Mouse (Mus musculus): ENCODE results near the gene Cryba1. TPM values are rescaled to one million over a fixed set of nuclear protein-coding genes. Genes with fewer than 3 reads are reported as not detected.

Gene Cryba1
- polyA plus RNA-seq, 1 experiment from 2014 or later, result not detected

GRCm38 (mm10) chr11:77743966-77744365 is 18.9 kb upstream of the Cryba1 start:
- no peak overlapping the region for H3K9ac ChIP-seq (replicated peaks; ENCODE audit: low read depth, low read length)
- no peaks in the 10 kb centered on the region for H3K36me3 ChIP-seq (ENCODE audit: control insufficient read depth, insufficient read depth, low read length)
- WGBS, result 29% methylated on average over 6 of the region's 6 CpGs
- H3K4me1 ChIP-seq (ENCODE audit: control insufficient read depth, insufficient read depth, low read length), result no peaks in the 10 kb centered on the region
- H3K27me3 ChIP-seq (ENCODE audit: control insufficient read depth, insufficient read depth, low read length), result no peaks in the 10 kb centered on the region
- H3K4me3 ChIP-seq (ENCODE audit: low read depth, low read length), result no peak overlapping the region
- ATAC-seq (ENCODE audit: insufficient number of reproducible peaks, insufficient read depth, low FRiP score, low read depth), result no peak
- H3K27ac ChIP-seq (ENCODE audit: low read length), result no peak overlapping the region
- no peaks in the 10 kb centered on the region for H3K9me3 ChIP-seq (ENCODE audit: control insufficient read depth, low read depth, low read length)
- H3K4me2 ChIP-seq (replicated peaks; ENCODE audit: low read depth, low read length), result no peak overlapping the region

- Histone ChIP-seq H3K27ac (ENCODE audit: low read length) (no peak overlapping the region), H3K27me3 (ENCODE audit: control insufficient read depth, insufficient read depth, low read length) (no peaks in the 10 kb centered on the region), H3K9ac (replicated peaks; ENCODE audit: low read depth, low read length) (no peak overlapping the region), H3K4me2 (replicated peaks; ENCODE audit: low read depth, low read length) (no peak overlapping the region), H3K36me3 (ENCODE audit: control insufficient read depth, insufficient read depth, low read length) (no peaks in the 10 kb centered on the region), H3K4me1 (ENCODE audit: control insufficient read depth, insufficient read depth, low read length) (no peaks in the 10 kb centered on the region), H3K9me3 (ENCODE audit: control insufficient read depth, low read depth, low read length) (no peaks in the 10 kb centered on the region), H3K4me3 (ENCODE audit: low read depth, low read length) (no peak overlapping the region)
- ATAC-seq (ENCODE audit: insufficient number of reproducible peaks, insufficient read depth, low FRiP score, low read depth), result no peak
- 46% methylated on average over 7 of the region's 7 CpGs for WGBS
These were observed 13.5 kb upstream of the Cryba1 start for GRCm38 (mm10) chr11:77738555-77738954.

- Histone ChIP-seq H3K27me3 (ENCODE audit: control insufficient read depth, insufficient read depth, low read length) (no peaks in the 10 kb centered on the region), H3K9me3 (ENCODE audit: control insufficient read depth, low read depth, low read length) (no peaks in the 10 kb centered on the region), H3K4me2 (replicated peaks; ENCODE audit: low read depth, low read length) (no peak overlapping the region), H3K27ac (ENCODE audit: low read length) (no peak overlapping the region), H3K4me3 (ENCODE audit: low read depth, low read length) (no peak overlapping the region), H3K36me3 (ENCODE audit: control insufficient read depth, insufficient read depth, low read length) (no peaks in the 10 kb centered on the region), H3K4me1 (ENCODE audit: control insufficient read depth, insufficient read depth, low read length) (no peaks in the 10 kb centered on the region), H3K9ac (replicated peaks; ENCODE audit: low read depth, low read length) (no peak overlapping the region)
- WGBS, result under 1% methylated on average over 6 of the region's 6 CpGs
- no peak for ATAC-seq (ENCODE audit: insufficient number of reproducible peaks, insufficient read depth, low FRiP score, low read depth)
These were observed 12.2 kb upstream of the Cryba1 start for GRCm38 (mm10) chr11:77737289-77737688.

GRCm38 (mm10) chr11:77728587-77728986 is 3.5 kb upstream of the Cryba1 start:
- no peaks in the 10 kb centered on the region for H3K36me3 ChIP-seq (ENCODE audit: control insufficient read depth, insufficient read depth, low read length)

GRCm38 (mm10) chr11:77724766-77725165 is 317 bp downstream of the Cryba1 start:
- Histone ChIP-seq H3K27me3 (ENCODE audit: control insufficient read depth, insufficient read depth, low read length) (no peaks in the 10 kb centered on the region), H3K9me3 (ENCODE audit: control insufficient read depth, low read depth, low read length) (no peaks in the 10 kb centered on the region), H3K36me3 (ENCODE audit: control insufficient read depth, insufficient read depth, low read length) (no peaks in the 10 kb centered on the region), H3K4me3 (ENCODE audit: low read depth, low read length) (no peak overlapping the region), H3K27ac (ENCODE audit: low read length) (no peak overlapping the region), H3K4me1 (ENCODE audit: control insufficient read depth, insufficient read depth, low read length) (no peaks in the 10 kb centered on the region), H3K9ac (replicated peaks; ENCODE audit: low read depth, low read length) (no peak overlapping the region), H3K4me2 (replicated peaks; ENCODE audit: low read depth, low read length) (no peak overlapping the region)
- ATAC-seq (ENCODE audit: insufficient number of reproducible peaks, insufficient read depth, low FRiP score, low read depth), result no peak
- 75% methylated on average over 7 of the region's 7 CpGs for WGBS

More at GRCm38 (mm10) chr11:77728587-77728986, 3.5 kb upstream of the Cryba1 start:
- 69% methylated on average over 2 of the region's 2 CpGs for WGBS
- H3K4me2 ChIP-seq (replicated peaks; ENCODE audit: low read depth, low read length), result no peak overlapping the region
- H3K4me3 ChIP-seq (ENCODE audit: low read depth, low read length), result no peak overlapping the region
- ATAC-seq (ENCODE audit: insufficient number of reproducible peaks, insufficient read depth, low FRiP score, low read depth), result no peak
- no peaks in the 10 kb centered on the region for H3K27me3 ChIP-seq (ENCODE audit: control insufficient read depth, insufficient read depth, low read length)
- no peaks in the 10 kb centered on the region for H3K9me3 ChIP-seq (ENCODE audit: control insufficient read depth, low read depth, low read length)
- no peaks in the 10 kb centered on the region for H3K4me1 ChIP-seq (ENCODE audit: control insufficient read depth, insufficient read depth, low read length)
- no peak overlapping the region for H3K27ac ChIP-seq (ENCODE audit: low read length)
- no peak overlapping the region for H3K9ac ChIP-seq (replicated peaks; ENCODE audit: low read depth, low read length)

GRCm38 (mm10) chr11:77721389-77721788 is 3.7 kb downstream of the Cryba1 start:
- Histone ChIP-seq H3K27me3 (ENCODE audit: control insufficient read depth, insufficient read depth, low read length) (no peaks in the 10 kb centered on the region), H3K9ac (replicated peaks; ENCODE audit: low read depth, low read length) (no peak overlapping the region), H3K4me1 (ENCODE audit: control insufficient read depth, insufficient read depth, low read length) (no peaks in the 10 kb centered on the region), H3K27ac (ENCODE audit: low read length) (no peak overlapping the region), H3K4me2 (replicated peaks; ENCODE audit: low read depth, low read length) (no peak overlapping the region), H3K9me3 (ENCODE audit: control insufficient read depth, low read depth, low read length) (no peaks in the 10 kb centered on the region), H3K36me3 (ENCODE audit: control insufficient read depth, insufficient read depth, low read length) (no peaks in the 10 kb centered on the region; the same call in 1 of the 2 replicates), H3K4me3 (ENCODE audit: low read depth, low read length) (no peak overlapping the region)
- WGBS, result 86% methylated on average over 4 of the region's 4 CpGs
- no peak for ATAC-seq (ENCODE audit: insufficient number of reproducible peaks, insufficient read depth, low FRiP score, low read depth)

- no peak overlapping the region for H3K9ac ChIP-seq (replicated peaks; ENCODE audit: low read depth, low read length)
- no peak overlapping the region for H3K4me3 ChIP-seq (ENCODE audit: low read depth, low read length)
- no peak overlapping the region for H3K4me2 ChIP-seq (replicated peaks; ENCODE audit: low read depth, low read length)
- H3K9me3 ChIP-seq (ENCODE audit: control insufficient read depth, low read depth, low read length), result no peaks in the 10 kb centered on the region
- no peaks in the 10 kb centered on the region for H3K27me3 ChIP-seq (ENCODE audit: control insufficient read depth, insufficient read depth, low read length)
- 95% methylated on average over 2 of the region's 2 CpGs for WGBS
- H3K36me3 ChIP-seq (ENCODE audit: control insufficient read depth, insufficient read depth, low read length), result no peaks in the 10 kb centered on the region; the same call in 1 of the 2 replicates
- no peak for ATAC-seq (ENCODE audit: insufficient number of reproducible peaks, insufficient read depth, low FRiP score, low read depth)
- H3K27ac ChIP-seq (ENCODE audit: low read length), result no peak overlapping the region
- H3K4me1 ChIP-seq (ENCODE audit: control insufficient read depth, insufficient read depth, low read length), result no peaks in the 10 kb centered on the region
These were observed 6.0 kb downstream of the Cryba1 start for GRCm38 (mm10) chr11:77719055-77719454.

- Histone ChIP-seq H3K4me3 (ENCODE audit: low read depth, low read length) (no peak overlapping the region), H3K9ac (replicated peaks; ENCODE audit: low read depth, low read length) (no peak overlapping the region), H3K4me1 (ENCODE audit: control insufficient read depth, insufficient read depth, low read length) (no peaks in the 10 kb centered on the region), H3K27me3 (ENCODE audit: control insufficient read depth, insufficient read depth, low read length) (no peaks in the 10 kb centered on the region), H3K9me3 (ENCODE audit: control insufficient read depth, low read depth, low read length) (no peaks in the 10 kb centered on the region), H3K4me2 (replicated peaks; ENCODE audit: low read depth, low read length) (no peak overlapping the region), H3K36me3 (ENCODE audit: control insufficient read depth, insufficient read depth, low read length) (peaks cover 7% of the 10 kb centered on the region; the same call in 1 of the 2 replicates), H3K27ac (ENCODE audit: low read length) (no peak overlapping the region)
- no peak for ATAC-seq (ENCODE audit: insufficient number of reproducible peaks, insufficient read depth, low FRiP score, low read depth)
- WGBS, result 96% methylated on average over 3 of the region's 3 CpGs
These were observed 11.3 kb downstream of the Cryba1 start for GRCm38 (mm10) chr11:77713736-77714135.

GRCm38 (mm10) chr11:77709039-77709438 is 16.0 kb downstream of the Cryba1 start:
- no peak overlapping the region for H3K4me3 ChIP-seq (ENCODE audit: low read depth, low read length)
- WGBS, result 69% methylated on average over 3 of the region's 3 CpGs
- no peaks in the 10 kb centered on the region for H3K9me3 ChIP-seq (ENCODE audit: control insufficient read depth, low read depth, low read length)
- H3K27ac ChIP-seq (ENCODE audit: low read length), result no peak overlapping the region
- H3K4me2 ChIP-seq (replicated peaks; ENCODE audit: low read depth, low read length), result no peak overlapping the region
- H3K27me3 ChIP-seq (ENCODE audit: control insufficient read depth, insufficient read depth, low read length), result no peaks in the 10 kb centered on the region
- no peak for ATAC-seq (ENCODE audit: insufficient number of reproducible peaks, insufficient read depth, low FRiP score, low read depth)
- peaks cover 20% of the 10 kb centered on the region for H3K36me3 ChIP-seq (ENCODE audit: control insufficient read depth, insufficient read depth, low read length)
- H3K9ac ChIP-seq (replicated peaks; ENCODE audit: low read depth, low read length), result no peak overlapping the region
- H3K4me1 ChIP-seq (ENCODE audit: control insufficient read depth, insufficient read depth, low read length), result no peaks in the 10 kb centered on the region
